ENCODE assay signal across 35 mouse cellular contexts in the genomic region with DNA sequence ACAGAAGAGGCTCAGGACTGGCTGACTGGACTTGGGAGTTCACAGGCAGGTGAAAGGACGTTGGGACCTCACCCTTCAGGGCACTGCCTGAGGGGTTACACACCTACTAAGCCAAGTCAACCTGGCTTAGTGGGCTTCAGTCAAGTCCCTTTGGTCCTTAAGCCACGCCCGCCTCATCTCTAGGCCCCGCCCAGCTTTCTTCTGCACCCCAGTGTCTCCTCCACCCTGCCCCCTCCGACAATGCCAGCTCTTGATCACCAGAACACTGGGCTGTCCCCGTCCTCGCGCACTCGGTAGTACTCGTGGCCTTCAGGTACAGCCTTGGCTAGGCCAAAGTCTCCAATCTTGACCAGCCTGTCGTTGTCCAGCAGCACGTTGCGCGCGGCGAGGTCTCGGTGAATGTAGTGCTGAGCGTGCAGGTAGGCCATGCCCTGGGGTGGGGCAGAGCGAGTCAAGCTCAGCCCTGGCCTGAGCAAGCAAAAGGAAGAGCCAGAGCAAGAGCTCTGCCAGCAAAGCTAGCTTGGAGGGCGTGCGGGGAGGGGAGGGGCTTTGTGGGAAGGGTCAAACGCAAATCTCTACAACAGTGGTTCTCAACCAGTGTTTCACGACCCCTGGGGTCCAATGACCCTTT. TPM values are rescaled to one million over a fixed set of nuclear protein-coding genes. Genes with fewer than 3 reads are reported as not detected.
DNase-seq lines count a peak whose midpoint lies in the region; ATAC-seq and TF ChIP-seq lines count a peak whose summit lies in the region.
"Had no signal": no experiment of that assay in that cellular context is flagged by ENCODE, and none has a peak within 500 bp of the region (broad histone marks: within the 10 kb centered on the region; RNA-seq: fewer than 3 reads in every experiment).

No protein-coding gene starts in this region.

- H3K4me3 ChIP-seq in liver, postnatal 0 days (ENCODE audit: low read depth, low read length): no peak overlapping the region
- H3K4me3 ChIP-seq in intestine, postnatal 0 days (ENCODE audit: low read depth, low read length): no peak overlapping the region
- H3K4me3 ChIP-seq in stomach, embryonic 16.5 days (replicated peaks; ENCODE audit: low read length): no peak overlapping the region
- H3K4me3 ChIP-seq in forebrain, embryonic 16.5 days (replicated peaks; ENCODE audit: low read length): no peak overlapping the region
- H3K4me3 ChIP-seq: embryonic facial prominence, embryonic 10.5 days; embryonic facial prominence, embryonic 15.5 days; forebrain, embryonic 12.5 days; gastrocnemius, adult 2 months; hindbrain, embryonic 12.5 days; kidney, embryonic 15.5 days; layer of hippocampus, adult 2 months; left cerebral cortex, adult 2 months; limb, embryonic 12.5 days; lung, embryonic 15.5 days had no signal

- peak; percentile 49 for DNase-seq in liver
- DNase-seq in liver, postnatal 0 days: no peak
- peak; percentile 56 for DNase-seq in R1 (ENCODE audit: low read depth, low spot score)
- no peak for DNase-seq in adrenal gland, adult 18-20 months (ENCODE audit: low spot score in 2 of 2)
- DNase-seq in cerebellum, adult 8-10 months: no peak
- DNase-seq: adrenal gland, postnatal 14 days; cerebellum, adult 11-12 months; cerebellum, postnatal 25 days; gastrocnemius, adult 2 months; gastrocnemius, postnatal 36 days; heart, adult 18-20 months; heart, postnatal 36 days; kidney, adult 11 months; kidney, postnatal 25 days; lung, postnatal 36 days; right cerebral cortex, postnatal 25 days; thymus, adult 2 months; thymus, postnatal 4 days had no signal

- no peak overlapping the region for H3K27ac ChIP-seq in liver, postnatal 0 days (ENCODE audit: low read depth)
- no peak overlapping the region for H3K27ac ChIP-seq in intestine, postnatal 0 days (ENCODE audit: low read depth, low read length)
- H3K27ac ChIP-seq in stomach, embryonic 16.5 days (ENCODE audit: low read length): no peak overlapping the region
- H3K27ac ChIP-seq in forebrain, embryonic 16.5 days (ENCODE audit: low read length): no peak overlapping the region
- H3K27ac ChIP-seq: embryonic facial prominence, embryonic 10.5 days; embryonic facial prominence, embryonic 15.5 days; forebrain, embryonic 12.5 days; gastrocnemius, adult 2 months; hindbrain, embryonic 12.5 days; kidney, embryonic 15.5 days; layer of hippocampus, adult 2 months; left cerebral cortex, adult 2 months; limb, embryonic 12.5 days; lung, embryonic 15.5 days had no signal

- no peaks in the 10 kb centered on the region for H3K9me3 ChIP-seq in liver, postnatal 0 days (ENCODE audit: low read length)
- H3K9me3 ChIP-seq in intestine, postnatal 0 days (ENCODE audit: control insufficient read depth): no peaks in the 10 kb centered on the region
- H3K9me3 ChIP-seq in stomach, embryonic 16.5 days (replicated peaks; ENCODE audit: control insufficient read depth, low read length): no peaks in the 10 kb centered on the region
- H3K9me3 ChIP-seq in forebrain, embryonic 16.5 days (ENCODE audit: control insufficient read depth, low read length): no peaks in the 10 kb centered on the region
- H3K9me3 ChIP-seq: embryonic facial prominence, embryonic 10.5 days; embryonic facial prominence, embryonic 15.5 days; forebrain, embryonic 12.5 days; hindbrain, embryonic 12.5 days; kidney, embryonic 15.5 days; limb, embryonic 12.5 days; lung, embryonic 15.5 days had no signal

- no peak overlapping the region for H3K9ac ChIP-seq in liver, postnatal 0 days (replicated peaks)
- H3K9ac ChIP-seq in intestine, postnatal 0 days (ENCODE audit: low read depth, low read length): no peak overlapping the region
- no peak overlapping the region for H3K9ac ChIP-seq in stomach, embryonic 16.5 days (ENCODE audit: low read length)
- no peak overlapping the region for H3K9ac ChIP-seq in forebrain, embryonic 16.5 days (replicated peaks; ENCODE audit: low read depth, low read length)
- H3K9ac ChIP-seq: embryonic facial prominence, embryonic 15.5 days; forebrain, embryonic 12.5 days; hindbrain, embryonic 12.5 days; kidney, embryonic 15.5 days; limb, embryonic 12.5 days; liver, embryonic 14.5 days; lung, embryonic 15.5 days had no signal

- no peaks in the 10 kb centered on the region for H3K27me3 ChIP-seq in liver, postnatal 0 days (ENCODE audit: insufficient read depth, low read length)
- no peaks in the 10 kb centered on the region for H3K27me3 ChIP-seq in intestine, postnatal 0 days (replicated peaks; ENCODE audit: control insufficient read depth, insufficient read depth, low read length)
- H3K27me3 ChIP-seq in stomach, embryonic 16.5 days (ENCODE audit: control insufficient read depth, insufficient read depth, low read length): no peaks in the 10 kb centered on the region
- H3K27me3 ChIP-seq in forebrain, embryonic 16.5 days (replicated peaks; ENCODE audit: control insufficient read depth, insufficient read depth, low read length): no peaks in the 10 kb centered on the region
- H3K27me3 ChIP-seq: embryonic facial prominence, embryonic 15.5 days; forebrain, embryonic 12.5 days; hindbrain, embryonic 12.5 days; kidney, embryonic 15.5 days; limb, embryonic 12.5 days; lung, embryonic 15.5 days had no signal

- 67% methylated on average over 23 of the region's 23 CpGs for WGBS in liver, postnatal 0 days (ENCODE audit: insufficient replicate concordance)
- whole genome bisulfite sequencing in intestine, postnatal 0 days: 40% methylated on average over 23 of the region's 23 CpGs
- 45% methylated on average over 23 of the region's 23 CpGs for WGBS in stomach, embryonic 16.5 days
- WGBS in forebrain, embryonic 16.5 days: 41% methylated on average over 23 of the region's 23 CpGs

- peaks cover 20% of the 10 kb centered on the region; the same call in 1 of the 2 replicates for H3K36me3 ChIP-seq in liver, postnatal 0 days (replicated peaks; ENCODE audit: insufficient read depth, low read length)
- H3K36me3 ChIP-seq in intestine, postnatal 0 days (ENCODE audit: control insufficient read depth, insufficient read depth): peaks cover 15% of the 10 kb centered on the region; the same call in 1 of the 2 replicates
- H3K36me3 ChIP-seq in stomach, embryonic 16.5 days (ENCODE audit: control insufficient read depth, insufficient read depth, low read length): no peaks in the 10 kb centered on the region
- H3K36me3 ChIP-seq in forebrain, embryonic 16.5 days (ENCODE audit: control insufficient read depth, insufficient read depth): no peaks in the 10 kb centered on the region
- H3K36me3 ChIP-seq: lung, embryonic 15.5 days had no signal

- H3K4me2 ChIP-seq in liver, postnatal 0 days (ENCODE audit: low read depth, low read length): no peak overlapping the region
- no peak overlapping the region for H3K4me2 ChIP-seq in intestine, postnatal 0 days (replicated peaks; ENCODE audit: low read depth)
- H3K4me2 ChIP-seq in stomach, embryonic 16.5 days (ENCODE audit: low read depth, low read length): no peak overlapping the region
- H3K4me2 ChIP-seq in forebrain, embryonic 16.5 days (ENCODE audit: low read length): no peak overlapping the region
- H3K4me2 ChIP-seq: embryonic facial prominence, embryonic 15.5 days; forebrain, embryonic 12.5 days; heart, embryonic 11.5 days; hindbrain, embryonic 12.5 days; kidney, embryonic 15.5 days; limb, embryonic 12.5 days; lung, embryonic 15.5 days; midbrain, embryonic 11.5 days had no signal

- no peak for TF ChIP-seq EP300 in liver, postnatal 0 days (IDR thresholded peaks at IDR 0.05; ENCODE audit: low read depth)

- H3K4me1 ChIP-seq in liver, postnatal 0 days (ENCODE audit: insufficient read depth): peaks cover 2% of the 10 kb centered on the region; the same call in 1 of the 2 replicates
- H3K4me1 ChIP-seq in intestine, postnatal 0 days (replicated peaks; ENCODE audit: control insufficient read depth, insufficient read depth, low read length): no peaks in the 10 kb centered on the region
- H3K4me1 ChIP-seq in stomach, embryonic 16.5 days (ENCODE audit: control insufficient read depth, insufficient read depth, low read length): peaks cover 2% of the 10 kb centered on the region; the same call in 1 of the 2 replicates
- no peaks in the 10 kb centered on the region for H3K4me1 ChIP-seq in forebrain, embryonic 16.5 days (replicated peaks; ENCODE audit: control insufficient read depth, insufficient read depth, low read length)
- H3K4me1 ChIP-seq: embryonic facial prominence, embryonic 15.5 days; forebrain, embryonic 12.5 days; limb, embryonic 12.5 days had no signal

- ATAC-seq in liver, postnatal 0 days: no peak
- 0 out of 2 replicates have a peak, but pooled peaks have one; percentile 39 for ATAC-seq in intestine, postnatal 0 days
- 0 out of 2 replicates have a peak, but pooled peaks have one; percentile 45 for ATAC-seq in stomach, embryonic 16.5 days (ENCODE audit: insufficient read depth, low FRiP score)
- no peak for ATAC-seq in forebrain, embryonic 16.5 days
- ATAC-seq: CD4-positive, CD25-positive, alpha-beta regulatory T cell, adult 4 months; midbrain, embryonic 16.5 days had no signal

- TF ChIP-seq CTCF in liver, postnatal 0 days (IDR thresholded peaks at IDR 0.05; ENCODE audit: low read depth): no peak
- no peak for TF ChIP-seq CTCF in intestine, postnatal 0 days (IDR thresholded peaks at IDR 0.05; ENCODE audit: low read depth)

RNA-seq across cellular contexts. Expression of gene Raver1, which starts 15.9 kb away (rescaled TPM):
- polyA plus RNA-seq in liver, postnatal 0 days (2015; fragmentation: Nextera tagmentation; extraction: Ambion mirVana): 8.3 and 9.5 TPM in 2 replicates
- 22.5 and 26.2 TPM in 2 replicates for polyA plus RNA-seq in intestine, postnatal 0 days (2015; fragmentation: Nextera tagmentation; extraction: Ambion mirVana)
- polyA plus RNA-seq in stomach, embryonic 16.5 days (2015; fragmentation: Nextera tagmentation; extraction: Ambion mirVana): 40.3 and 40.8 TPM in 2 replicates
- polyA plus RNA-seq in forebrain, embryonic 16.5 days (2015; fragmentation: Nextera tagmentation; extraction: Ambion mirVana): 37.4 and 38.8 TPM in 2 replicates
- 10 to 100 TPM; 42.9 to 47.1 TPM for total RNA-seq in adrenal gland, adult 18-20 months (2021)

RNA-seq across cellular contexts. Expression of gene Gm38431, which starts 15.9 kb away (rescaled TPM):
- 0.40 and 0.61 TPM in 2 replicates for polyA plus RNA-seq in liver, postnatal 0 days (2015; fragmentation: Nextera tagmentation; extraction: Ambion mirVana)
- 0.22 and 0.42 TPM in 2 replicates for polyA plus RNA-seq in intestine, postnatal 0 days (2015; fragmentation: Nextera tagmentation; extraction: Ambion mirVana)
- polyA plus RNA-seq in stomach, embryonic 16.5 days (2015; fragmentation: Nextera tagmentation; extraction: Ambion mirVana): 1.2 and 2.1 TPM in 2 replicates
- 1.6 and 1.9 TPM in 2 replicates for polyA plus RNA-seq in forebrain, embryonic 16.5 days (2015; fragmentation: Nextera tagmentation; extraction: Ambion mirVana)
- 1 to 10 TPM; 1.8 to 1.9 TPM for total RNA-seq in adrenal gland, adult 18-20 months (2021)

RNA-seq across cellular contexts. Expression of gene Tyk2, which starts 23.3 kb away (rescaled TPM):
- 4.5 and 5.4 TPM in 2 replicates for polyA plus RNA-seq in liver, postnatal 0 days (2015; fragmentation: Nextera tagmentation; extraction: Ambion mirVana)
- 8.0 and 9.2 TPM in 2 replicates for polyA plus RNA-seq in intestine, postnatal 0 days (2015; fragmentation: Nextera tagmentation; extraction: Ambion mirVana)
- 16.7 and 18.2 TPM in 2 replicates for polyA plus RNA-seq in stomach, embryonic 16.5 days (2015; fragmentation: Nextera tagmentation; extraction: Ambion mirVana)
- polyA plus RNA-seq in forebrain, embryonic 16.5 days (2015; fragmentation: Nextera tagmentation; extraction: Ambion mirVana): 10.4 and 13.7 TPM in 2 replicates
- 10 to 100 TPM; 14.0 to 14.5 TPM for total RNA-seq in adrenal gland, adult 18-20 months (2021)

RNA-seq across cellular contexts. Expression of gene Fdx1l, which starts 34.3 kb away (rescaled TPM):
- polyA plus RNA-seq in liver, postnatal 0 days (2015; fragmentation: Nextera tagmentation; extraction: Ambion mirVana): 26.7 and 29.9 TPM in 2 replicates
- 42.7 and 46.3 TPM in 2 replicates for polyA plus RNA-seq in intestine, postnatal 0 days (2015; fragmentation: Nextera tagmentation; extraction: Ambion mirVana)
- polyA plus RNA-seq in stomach, embryonic 16.5 days (2015; fragmentation: Nextera tagmentation; extraction: Ambion mirVana): 48.7 and 49.7 TPM in 2 replicates
- polyA plus RNA-seq in forebrain, embryonic 16.5 days (2015; fragmentation: Nextera tagmentation; extraction: Ambion mirVana): 49.7 and 60.5 TPM in 2 replicates
- total RNA-seq in adrenal gland, adult 18-20 months (2021): 10 to 100 TPM; 38.3 to 39.2 TPM

RNA-seq across cellular contexts. Expression of gene Gm49373, which starts 34.8 kb away (rescaled TPM):
- 0.06 and 0.11 TPM in 2 replicates for polyA plus RNA-seq in liver, postnatal 0 days (2015; fragmentation: Nextera tagmentation; extraction: Ambion mirVana)
- 0.09 and 0.13 TPM in 2 replicates for polyA plus RNA-seq in intestine, postnatal 0 days (2015; fragmentation: Nextera tagmentation; extraction: Ambion mirVana)
- polyA plus RNA-seq in stomach, embryonic 16.5 days (2015; fragmentation: Nextera tagmentation; extraction: Ambion mirVana): 0.26 and 0.49 TPM in 2 replicates
- polyA plus RNA-seq in forebrain, embryonic 16.5 days (2015; fragmentation: Nextera tagmentation; extraction: Ambion mirVana): 1.2 and 1.4 TPM in 2 replicates
- under 1 TPM; 0.53 to 0.80 TPM for total RNA-seq in adrenal gland, adult 18-20 months (2021)

Comparison
In these comparisons a context has a peak if more than half of its experiments do, and no peak if none do; other contexts are left out.
1. DNase-seq: peak in liver (single experiment) and R1 (single experiment); none in liver, postnatal 0 days (single experiment), adrenal gland, adult 18-20 months (0 of 2) and cerebellum, adult 8-10 months (single experiment).
2. ATAC-seq: peak in intestine, postnatal 0 days (single experiment) and stomach, embryonic 16.5 days (single experiment); none in liver, postnatal 0 days (single experiment) and forebrain, embryonic 16.5 days (single experiment).